Mouse (Mus musculus): ENCODE measurements around the gene Stk11ip. TPM values are rescaled to one million over a fixed set of nuclear protein-coding genes. Genes with fewer than 3 reads are reported as not detected.

Stk11ip gene
- 1 to 10 TPM; 5.5 to 6.3 TPM for total RNA-seq (2021)
- long read RNA-seq, experiment 1, full-length matches to known transcripts, result 4 of 5 reads
- long read RNA-seq, experiment 1, partial matches to known transcripts, result 0 of 5 reads
- long read RNA-seq, experiment 1, other reads (novel, unspliced or antisense), result 1 of 5 reads
- long read RNA-seq, experiment 2, full-length matches to known transcripts, result 3 of 9 reads
- long read RNA-seq, experiment 2, partial matches to known transcripts, result 4 of 9 reads
- long read RNA-seq, experiment 2, other reads (novel, unspliced or antisense), result 2 of 9 reads

- intact Hi-C loops (cut with DNase I; ENCODE audit: low total_unique reads), result no loop called here
These were observed at the start of gene Stk11ip for GRCm38 (mm10) chr1:75521321-75522031. Gene Stk11ip, plus strand, starts transcription at chr1:75521529.

GRCm38 (mm10) chr1:75476441-75476840 is 44.9 kb upstream of the Stk11ip start:
- no peak for DNase-seq
- intact Hi-C loops (cut with DNase I; ENCODE audit: low total_unique reads), result loop anchor here (5.0 kb wide), 1 partner anchor 121 kb away; no protein-coding TSS in a partner anchor

More at GRCm38 (mm10) chr1:75521321-75522031, at the start of gene Stk11ip:
- DNase-seq, result peak; percentile 95

- intact Hi-C loops (cut with DNase I; ENCODE audit: low total_unique reads), result loop anchor here (5.0 kb wide), 1 partner anchor 120 kb away; no protein-coding TSS in a partner anchor
- peak; percentile 78 for DNase-seq
These were observed 43.9 kb upstream of the Stk11ip start for GRCm38 (mm10) chr1:75477264-75477965.

GRCm38 (mm10) chr1:75477966-75478290 is 43.4 kb upstream of the Stk11ip start:
- no peak for DNase-seq
- intact Hi-C loops (cut with DNase I; ENCODE audit: low total_unique reads), result loop anchor here (5.0 kb wide), 1 partner anchor 119 kb away; no protein-coding TSS in a partner anchor

- intact Hi-C loops (cut with DNase I; ENCODE audit: low total_unique reads), result loop anchor here (5.0 kb wide), 1 partner anchor 119 kb away; no protein-coding TSS in a partner anchor
- DNase-seq, result peak; percentile 61
These were observed 42.8 kb upstream of the Stk11ip start for GRCm38 (mm10) chr1:75478497-75478896.

- DNase-seq, result peak; percentile 95
- intact Hi-C loops (cut with DNase I; ENCODE audit: low total_unique reads), result loop anchor here (5.0 kb wide), 1 partner anchor 118 kb away; no protein-coding TSS in a partner anchor
These were observed 42.3 kb upstream of the Stk11ip start, which contains the start of the genes Chpf and Tmem198 for GRCm38 (mm10) chr1:75478916-75479634. Gene Chpf, minus strand, starts transcription at chr1:75479307. Gene Tmem198, plus strand, starts transcription at chr1:75479532.

- DNase-seq, result no peak
- intact Hi-C loops (cut with DNase I; ENCODE audit: low total_unique reads), result loop anchor here (5.0 kb wide), 1 partner anchor 118 kb away; no protein-coding TSS in a partner anchor
These were observed 41.7 kb upstream of the Stk11ip start for GRCm38 (mm10) chr1:75479635-75479989.

- intact Hi-C loops (cut with DNase I; ENCODE audit: low total_unique reads), result no loop called here
These were observed 41.3 kb upstream of the Stk11ip start for GRCm38 (mm10) chr1:75480036-75480435.

GRCm38 (mm10) chr1:75480735-75481134 is 40.6 kb upstream of the Stk11ip start:
- no peak for DNase-seq
- intact Hi-C loops (cut with DNase I; ENCODE audit: low total_unique reads), result no loop called here

More at GRCm38 (mm10) chr1:75480036-75480435, 41.3 kb upstream of the Stk11ip start:
- no peak for DNase-seq

GRCm38 (mm10) chr1:75486561-75486960 is 34.8 kb upstream of the Stk11ip start:
- DNase-seq, result no peak
- intact Hi-C loops (cut with DNase I; ENCODE audit: low total_unique reads), result loop anchor here (5.0 kb wide), 1 partner anchor 71 kb away; no protein-coding TSS in a partner anchor

GRCm38 (mm10) chr1:75487040-75487404 is 34.3 kb upstream of the Stk11ip start:
- no peak for DNase-seq
- intact Hi-C loops (cut with DNase I; ENCODE audit: low total_unique reads), result loop anchor here (5.0 kb wide), 1 partner anchor 70 kb away; no protein-coding TSS in a partner anchor

GRCm38 (mm10) chr1:75487405-75488161 is 33.7 kb upstream of the Stk11ip start:
- intact Hi-C loops (cut with DNase I; ENCODE audit: low total_unique reads), result loop anchor here (5.0 kb wide), 1 partner anchor 70 kb away; no protein-coding TSS in a partner anchor
- peak; percentile 54 for DNase-seq

GRCm38 (mm10) chr1:75490785-75491551 is 30.4 kb upstream of the Stk11ip start:
- intact Hi-C loops (cut with DNase I; ENCODE audit: low total_unique reads), result no loop called here
- no peak for DNase-seq

GRCm38 (mm10) chr1:75492579-75493170 is 28.7 kb upstream of the Stk11ip start:
- intact Hi-C loops (cut with DNase I; ENCODE audit: low total_unique reads), result no loop called here
- no peak for DNase-seq

GRCm38 (mm10) chr1:75494878-75495548 is 26.3 kb upstream of the Stk11ip start:
- no peak for DNase-seq
- intact Hi-C loops (cut with DNase I; ENCODE audit: low total_unique reads), result no loop called here

GRCm38 (mm10) chr1:75498897-75499296 is 22.4 kb upstream of the Stk11ip start:
- intact Hi-C loops (cut with DNase I; ENCODE audit: low total_unique reads), result no loop called here
- DNase-seq, result no peak

- intact Hi-C loops (cut with DNase I; ENCODE audit: low total_unique reads), result no loop called here
- no peak for DNase-seq
These were observed 21.9 kb upstream of the Stk11ip start for GRCm38 (mm10) chr1:75499441-75499840.
